Mouse (Mus musculus) lung, postnatal 0 days (tissue): Measurements from ENCODE around the gene Gm49776.
A peak's percentile ranks its signal among the peaks of the same experiment; 100 is the strongest.

Experiments used
- CTCF ChIP-seq: IDR thresholded peaks from 2 replicates; pipeline ENCODE4 v1.5.1; 2016; ENCODE audit warnings: antibody characterized with exemption, mild to moderate bottlenecking
- EP300 ChIP-seq: IDR thresholded peaks from 2 replicates; pipeline ENCODE4 v1.6.1; 2016; ENCODE audit warnings: antibody characterized with exemption, mild to moderate bottlenecking, control low read depth

DNA sequence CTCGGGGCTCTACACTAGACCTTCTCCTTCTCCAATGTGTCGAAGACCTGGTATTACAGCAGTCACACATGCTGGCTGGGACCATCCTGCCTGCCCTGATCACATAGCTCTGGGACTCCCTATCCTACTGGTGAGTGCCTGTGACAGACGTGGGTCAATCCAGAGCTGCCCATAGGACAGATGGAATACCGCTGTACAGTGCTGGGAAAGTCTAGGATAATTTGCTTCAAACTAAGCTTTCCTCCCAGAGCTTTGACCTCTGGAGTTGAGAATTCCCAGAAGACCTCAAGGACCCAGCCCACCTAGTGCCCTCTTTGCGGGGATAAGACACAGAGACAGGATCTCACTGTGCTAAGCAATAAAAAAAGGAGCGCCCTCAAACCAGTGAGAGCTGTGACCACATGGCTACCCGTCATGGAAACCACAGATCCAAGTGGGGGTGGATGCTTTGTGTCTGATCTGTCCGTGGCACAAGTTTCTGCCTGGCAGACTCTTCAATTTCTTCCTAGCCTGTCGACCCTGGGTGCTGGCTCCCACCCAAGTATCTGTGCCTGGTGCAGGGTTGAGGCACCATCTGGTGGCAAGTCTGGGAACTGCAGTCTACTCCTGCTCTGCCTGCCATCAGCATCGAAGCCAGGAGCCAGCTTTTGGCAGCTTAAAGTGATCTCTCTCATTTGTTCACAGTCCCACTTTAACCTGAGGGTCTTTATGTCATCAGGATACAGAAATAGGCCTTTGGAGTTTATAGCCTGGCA lies 46.5 kb downstream of the Gm49776 start:
- TF ChIP-seq CTCF = peak; percentile 98
- no peak for TF ChIP-seq EP300
